Mouse (Mus musculus) kidney, adult 2 months (tissue): ENCODE results near the gene Btbd6.

Source experiments
- CTCF ChIP-seq: fragments of 200-500 bp; conservative IDR thresholded peaks from 2 replicates; pipeline ENCODE4 v1.5.1; 2011; ENCODE audit warnings: low read depth, mild to moderate bottlenecking, control low read depth, low read length, moderate library complexity, mixed read lengths; ENCODE audit not compliant: insufficient read depth, insufficient read length
- POLR2A ChIP-seq: fragments of 200-500 bp; IDR thresholded peaks from one replicate; pipeline ENCODE4 v1.6.1; 2011; ENCODE audit warnings: low read depth, low read length, control low read depth

GRCm38 (mm10) chr12:112927265-112927664, 49.0 kb upstream of the Btbd6 start:
- TF ChIP-seq CTCF = no peak
- no peak for TF ChIP-seq POLR2A
